Mouse (Mus musculus): ENCODE measurements at regions not wholly inside any gene's neighbourhood (a gene's known extent, or its start where the extent isn't known, plus 50 kb on each side); places are given as distances from the start of the nearest gene placed in this dataset.
"Not testable (repeated sequence)": the region's sequence is repeated elsewhere in the genome, so short reads cannot be mapped to it uniquely, and the experiment has no call there.

DNA sequence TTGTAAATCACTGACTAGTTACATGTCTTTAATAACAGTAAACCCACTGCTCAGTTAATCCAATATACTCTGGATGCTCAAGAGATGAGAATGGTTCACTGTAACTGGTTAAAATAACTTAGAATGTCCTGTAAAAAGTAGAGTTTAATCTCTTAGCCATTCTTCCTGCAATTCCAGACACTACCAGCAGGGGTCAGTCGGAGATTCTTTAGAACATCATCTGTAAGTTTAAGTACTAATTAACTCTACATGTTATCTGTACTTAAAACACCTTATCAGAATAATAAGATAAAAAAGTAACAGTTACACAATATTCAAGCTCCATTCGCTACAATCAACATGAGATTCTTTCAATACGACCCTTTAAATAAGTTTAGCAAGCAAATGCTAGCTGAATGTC is 58.7 kb upstream of the Olig3 start:
- Histone ChIP-seq H3K4me1 (no peaks in the 10 kb centered on the region), H3K27ac (replicated peaks) (no peak overlapping the region), H3K27me3 (ENCODE audit: low read depth, poor library complexity, severe bottlenecking) (no peaks in the 10 kb centered on the region), H3K9me3 (replicated peaks) (no peaks in the 10 kb centered on the region), H3K4me3 (no peak overlapping the region), H3K36me3 (no peaks in the 10 kb centered on the region)
- 52% methylated on average over 3 of the region's 3 CpGs for WGBS
- no peak for DNase-seq (ENCODE audit: low spot score)

DNA sequence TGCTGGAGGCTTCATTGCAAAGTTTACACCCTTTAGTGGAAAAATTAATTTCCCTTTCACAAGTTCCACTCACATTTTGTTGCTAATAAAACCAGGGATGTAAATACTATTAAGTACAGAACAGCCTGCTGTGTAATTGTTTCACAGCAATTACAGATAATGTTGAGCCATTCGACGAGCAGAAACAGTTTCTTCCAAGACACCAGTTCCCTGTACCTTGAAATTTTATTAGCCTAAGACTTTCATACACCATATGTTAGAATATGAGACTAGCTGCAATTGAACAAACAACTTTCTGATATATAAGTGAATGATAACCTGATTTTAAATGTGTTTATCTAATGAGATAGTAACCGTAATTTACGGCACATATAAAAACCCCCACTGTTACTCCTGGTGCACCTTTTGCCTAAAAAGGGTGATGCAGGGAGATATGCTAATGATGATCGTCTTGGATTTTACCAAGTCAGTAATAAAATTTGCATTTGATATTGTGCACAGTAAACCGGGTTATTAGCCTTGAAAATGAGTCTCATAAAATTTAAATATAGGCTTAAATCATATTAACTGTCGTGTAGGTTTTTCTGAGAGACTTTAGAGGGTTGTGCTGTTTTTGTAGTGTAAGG is 60.8 kb upstream of the Olig3 start:
- H3K9me3 ChIP-seq (replicated peaks) = no peaks in the 10 kb centered on the region
- H3K4me3 ChIP-seq = no peak overlapping the region
- DNase-seq (ENCODE audit: low spot score) = no peak
- no peaks in the 10 kb centered on the region for H3K36me3 ChIP-seq
- no peaks in the 10 kb centered on the region for H3K27me3 ChIP-seq (ENCODE audit: low read depth, poor library complexity, severe bottlenecking)
- no peak overlapping the region for H3K27ac ChIP-seq (replicated peaks)
- no peaks in the 10 kb centered on the region for H3K4me1 ChIP-seq
- 90% methylated on average over 7 of the region's 7 CpGs for WGBS

GRCm38 (mm10) chr10:19291474-19291873 is 64.9 kb upstream of the Olig3 start:
- no peaks in the 10 kb centered on the region for H3K27me3 ChIP-seq (ENCODE audit: low read depth, poor library complexity, severe bottlenecking)
- H3K27ac ChIP-seq (replicated peaks) = no peak overlapping the region
- no peak for DNase-seq (ENCODE audit: low spot score)
- WGBS = 70% methylated on average over 5 of the region's 5 CpGs
- H3K4me1 ChIP-seq = no peaks in the 10 kb centered on the region
- no peaks in the 10 kb centered on the region for H3K36me3 ChIP-seq
- no peaks in the 10 kb centered on the region for H3K9me3 ChIP-seq (replicated peaks)
- no peak overlapping the region for H3K4me3 ChIP-seq

DNA sequence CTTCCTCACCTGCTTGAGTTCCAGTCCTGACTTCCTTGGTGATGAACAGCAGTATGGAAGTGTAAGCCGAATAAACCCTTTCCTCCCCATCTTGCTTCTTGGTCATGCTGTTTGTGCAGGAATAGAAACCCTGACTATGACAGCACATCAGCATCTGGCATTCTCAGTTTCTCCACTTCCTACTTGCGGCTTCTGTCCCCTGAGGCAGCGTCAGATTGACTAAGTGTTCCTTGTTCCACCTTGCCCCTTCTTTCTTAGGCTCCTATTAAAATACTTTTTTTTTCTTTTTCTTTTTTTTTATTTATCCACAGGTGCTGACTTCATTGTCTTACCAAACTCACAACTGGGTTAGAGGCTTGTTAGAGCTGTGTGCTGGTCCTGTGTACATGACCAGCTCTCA is 65.3 kb upstream of the Olig3 start:
- not testable (repeated sequence) for H3K4me3 ChIP-seq; H3K27me3 ChIP-seq (ENCODE audit: low read depth, poor library complexity, severe bottlenecking); H3K9me3 ChIP-seq (replicated peaks); H3K36me3 ChIP-seq; H3K4me1 ChIP-seq; DNase-seq (ENCODE audit: low spot score); H3K27ac ChIP-seq (replicated peaks)
- 93% methylated on average over 3 of the region's 3 CpGs for WGBS

DNA sequence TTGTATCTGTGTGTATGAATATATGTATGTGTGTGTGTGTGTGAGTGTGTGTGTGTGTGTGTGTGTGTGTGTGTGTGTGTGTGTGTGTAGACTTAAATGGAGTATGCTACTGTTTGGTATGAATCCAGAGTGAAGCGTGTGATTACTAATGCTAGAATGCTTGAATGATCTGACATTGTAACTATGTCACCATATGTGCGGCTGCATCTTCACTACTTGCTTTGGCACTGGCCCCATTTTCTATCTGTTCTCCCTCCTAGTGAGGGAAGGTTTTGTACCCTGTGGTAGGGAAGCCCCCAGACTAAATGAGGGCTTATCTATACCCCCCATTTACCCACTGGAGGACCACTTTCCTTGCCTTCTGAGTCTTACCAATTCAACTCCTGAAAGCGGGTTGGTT is 74.2 kb upstream of the Olig3 start:
- WGBS = 94% methylated on average over 3 of the region's 3 CpGs
- no peaks in the 10 kb centered on the region; the same call in 1 of the 2 replicates for H3K27me3 ChIP-seq (ENCODE audit: low read depth, poor library complexity, severe bottlenecking)

GRCm38 (mm10) chr10:19281021-19281420 is 75.3 kb upstream of the Olig3 start:
- Histone ChIP-seq H3K27ac (replicated peaks) (no peak overlapping the region), H3K4me3 (no peak overlapping the region), H3K9me3 (replicated peaks) (no peaks in the 10 kb centered on the region), H3K36me3 (no peaks in the 10 kb centered on the region), H3K4me1 (peaks cover 11% of the 10 kb centered on the region), H3K27me3 (ENCODE audit: low read depth, poor library complexity, severe bottlenecking) (peaks cover 4% of the 10 kb centered on the region; the same call in 1 of the 2 replicates)
- 94% methylated on average over 4 of the region's 4 CpGs for WGBS
- no peak for DNase-seq (ENCODE audit: low spot score)

More for the DNA sequence above, 74.2 kb upstream of the Olig3 start:
- H3K4me1 ChIP-seq = peaks cover 9% of the 10 kb centered on the region
- H3K9me3 ChIP-seq (replicated peaks) = no peaks in the 10 kb centered on the region
- no peak overlapping the region for H3K4me3 ChIP-seq
- no peaks in the 10 kb centered on the region for H3K36me3 ChIP-seq
- no peak for DNase-seq (ENCODE audit: low spot score)
- no peak overlapping the region for H3K27ac ChIP-seq (replicated peaks)

GRCm38 (mm10) chr10:19278189-19278842 is 78.0 kb upstream of the Olig3 start:
- peaks cover 11% of the 10 kb centered on the region for H3K4me1 ChIP-seq
- DNase-seq (ENCODE audit: low spot score) = no peak
- H3K27me3 ChIP-seq (ENCODE audit: low read depth, poor library complexity, severe bottlenecking) = 0 out of 2 replicates have a peak, but pooled peaks cover 6% of the 10 kb centered on the region
- H3K9me3 ChIP-seq (replicated peaks) = no peaks in the 10 kb centered on the region
- WGBS = 89% methylated on average over 5 of the region's 5 CpGs
- H3K4me3 ChIP-seq = no peak overlapping the region
- H3K36me3 ChIP-seq = no peaks in the 10 kb centered on the region
- H3K27ac ChIP-seq (replicated peaks) = no peak overlapping the region

DNA sequence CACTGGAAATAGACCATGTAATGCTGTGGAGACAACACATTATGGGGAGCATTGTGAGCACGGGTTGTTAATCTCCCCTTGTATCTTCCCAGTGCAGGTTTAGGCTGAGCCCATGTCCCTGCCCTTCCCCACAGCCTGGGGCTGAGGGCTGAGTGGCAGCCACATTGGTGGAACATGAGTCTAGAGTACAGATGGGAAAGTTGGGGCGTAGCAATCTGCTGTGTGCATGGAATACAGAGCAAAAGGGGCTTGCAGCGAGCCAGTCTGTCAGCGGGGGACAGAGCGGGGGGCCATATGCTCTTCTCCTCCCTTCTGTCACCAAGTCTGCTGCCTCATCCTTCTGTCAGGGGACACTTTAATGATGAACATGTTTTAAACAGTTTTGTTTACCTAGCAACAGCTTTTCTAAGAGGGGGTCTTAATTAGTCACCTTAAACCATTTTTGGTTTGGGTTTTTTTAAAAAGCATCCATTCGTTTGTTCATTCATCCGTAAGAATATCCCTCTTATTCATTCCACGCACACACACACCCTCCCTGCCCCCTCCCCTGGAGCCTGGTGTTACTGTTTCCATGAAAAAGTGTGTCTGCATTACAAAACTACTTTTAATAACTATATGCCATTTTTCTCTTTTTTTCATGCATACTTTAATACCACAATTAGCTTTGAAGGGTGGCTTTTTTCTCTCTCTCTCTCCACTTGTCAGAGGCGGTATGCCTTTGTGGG is 79.1 kb upstream of the Olig3 start:
- no peak for DNase-seq (ENCODE audit: low spot score)
- Histone ChIP-seq H3K4me3 (no peak overlapping the region), H3K27ac (replicated peaks) (no peak overlapping the region), H3K27me3 (ENCODE audit: low read depth, poor library complexity, severe bottlenecking) (0 out of 2 replicates have a peak, but pooled peaks cover 6% of the 10 kb centered on the region), H3K9me3 (replicated peaks) (no peaks in the 10 kb centered on the region), H3K36me3 (no peaks in the 10 kb centered on the region), H3K4me1 (peaks cover 9% of the 10 kb centered on the region)
- WGBS = 76% methylated on average over 9 of the region's 9 CpGs

GRCm38 (mm10) chr10:19274985-19275384 is 81.3 kb upstream of the Olig3 start:
- Histone ChIP-seq H3K36me3 (no peaks in the 10 kb centered on the region), H3K27ac (replicated peaks) (no peak overlapping the region), H3K27me3 (ENCODE audit: low read depth, poor library complexity, severe bottlenecking) (0 out of 2 replicates have a peak, but pooled peaks cover 6% of the 10 kb centered on the region), H3K4me3 (no peak overlapping the region), H3K4me1 (peaks cover 9% of the 10 kb centered on the region), H3K9me3 (replicated peaks) (no peaks in the 10 kb centered on the region)
- 88% methylated on average over 4 of the region's 4 CpGs for WGBS
- no peak for DNase-seq (ENCODE audit: low spot score)

DNA sequence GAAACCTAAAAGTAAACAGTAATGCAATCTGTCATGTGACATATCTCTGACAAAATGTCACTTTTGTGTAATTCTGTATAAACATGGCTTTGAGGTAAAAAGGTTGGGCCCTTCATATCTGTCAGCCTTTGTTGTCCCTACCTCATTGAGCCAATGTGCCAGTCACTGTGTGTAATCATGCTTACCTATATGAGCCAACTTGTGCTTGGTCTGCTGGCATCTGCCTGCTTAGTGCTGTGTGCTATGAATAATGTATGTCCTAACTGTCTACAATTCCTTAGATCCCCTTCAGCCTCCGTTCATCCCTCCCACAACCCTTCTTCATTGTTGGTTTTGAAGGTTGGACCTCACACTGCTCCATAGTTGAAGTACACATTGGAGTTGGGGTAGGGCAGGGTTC is 86.9 kb upstream of the Olig3 start:
- no peak overlapping the region for H3K27ac ChIP-seq (replicated peaks)
- no peaks in the 10 kb centered on the region for H3K36me3 ChIP-seq
- H3K9me3 ChIP-seq (replicated peaks) = no peaks in the 10 kb centered on the region
- DNase-seq (ENCODE audit: low spot score) = no peak
- 81% methylated on average over 1 of the region's 1 CpGs for WGBS
- no peak overlapping the region for H3K4me3 ChIP-seq
- H3K27me3 ChIP-seq (ENCODE audit: low read depth, poor library complexity, severe bottlenecking) = no peaks in the 10 kb centered on the region
- H3K4me1 ChIP-seq = no peaks in the 10 kb centered on the region

DNA sequence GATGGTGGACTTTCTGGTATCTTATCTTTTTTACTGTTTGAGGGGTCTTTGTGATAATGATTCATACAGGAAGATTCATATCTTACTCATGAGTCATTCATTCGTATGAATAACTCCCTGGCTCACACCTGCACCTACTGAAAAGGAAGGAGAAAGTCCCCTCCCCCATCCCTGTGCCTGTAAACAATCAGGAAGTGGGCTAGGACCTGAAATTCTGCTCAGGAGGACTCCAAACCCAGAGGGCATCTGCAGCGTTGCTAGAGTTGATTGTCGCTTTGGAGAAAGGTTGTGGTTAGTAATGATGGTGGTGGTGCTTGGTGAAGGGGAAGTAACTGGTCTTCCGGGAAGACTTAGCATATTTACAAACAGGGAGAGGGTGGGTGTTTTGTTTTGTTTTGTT is 88.3 kb upstream of the Olig3 start:
- H3K27ac ChIP-seq (replicated peaks) = no peak overlapping the region
- DNase-seq (ENCODE audit: low spot score) = no peak
- no peaks in the 10 kb centered on the region for H3K4me1 ChIP-seq
- H3K27me3 ChIP-seq (ENCODE audit: low read depth, poor library complexity, severe bottlenecking) = no peaks in the 10 kb centered on the region
- H3K36me3 ChIP-seq = no peaks in the 10 kb centered on the region
- no peak overlapping the region for H3K4me3 ChIP-seq
- WGBS = 79% methylated on average over 4 of the region's 4 CpGs
- H3K9me3 ChIP-seq (replicated peaks) = no peaks in the 10 kb centered on the region

DNA sequence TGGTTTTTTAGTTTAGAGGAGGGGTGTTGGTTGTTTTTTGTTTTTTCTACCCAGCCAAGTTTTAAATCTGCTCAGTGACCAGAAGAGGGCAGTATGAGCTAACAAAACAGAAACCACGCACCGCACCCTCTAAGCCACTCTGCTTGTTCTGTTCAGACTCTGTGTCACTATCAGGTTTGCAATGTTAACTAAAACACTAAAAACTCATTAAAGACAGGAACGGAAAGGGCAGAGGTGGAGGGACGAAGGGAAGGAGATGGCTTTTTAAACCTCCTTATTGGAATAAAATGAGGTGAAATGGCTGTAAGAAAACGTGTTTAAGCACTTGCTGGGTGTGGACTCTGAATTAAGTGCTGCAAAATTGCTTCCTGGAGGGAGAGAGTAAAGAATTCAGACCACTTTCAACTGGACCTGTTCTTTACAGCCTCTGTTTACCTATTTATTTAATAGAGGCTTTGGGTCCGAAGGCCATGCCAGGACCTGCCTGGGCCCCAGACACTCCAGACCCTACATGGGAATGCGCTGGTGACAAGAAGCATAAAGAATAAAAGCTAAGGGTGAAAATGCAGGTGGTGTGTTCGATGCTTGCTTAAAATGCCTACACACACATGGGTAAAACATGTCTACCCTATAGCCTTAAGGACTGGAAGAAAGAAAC is 116.1 kb upstream of the Olig3 start:
- H3K4me1 ChIP-seq = no peaks in the 10 kb centered on the region
- DNase-seq (ENCODE audit: low spot score) = peak; percentile 36
- 39% methylated on average over 8 of the region's 8 CpGs for WGBS
- no peak overlapping the region for H3K27ac ChIP-seq (replicated peaks)
- H3K36me3 ChIP-seq = no peaks in the 10 kb centered on the region
- H3K9me3 ChIP-seq (replicated peaks) = no peaks in the 10 kb centered on the region
- 0 out of 2 replicates have a peak, but pooled peaks cover 4% of the 10 kb centered on the region for H3K27me3 ChIP-seq (ENCODE audit: low read depth, poor library complexity, severe bottlenecking)
- no peak overlapping the region for H3K4me3 ChIP-seq
